Mouse (Mus musculus): ENCODE results near the gene Ccdc73. TPM values are rescaled to one million over a fixed set of nuclear protein-coding genes. Genes with fewer than 3 reads are reported as not detected.

The Ccdc73 gene
- polyA plus RNA-seq, 1 experiment from 2014 or later: 5.9 TPM

DNA sequence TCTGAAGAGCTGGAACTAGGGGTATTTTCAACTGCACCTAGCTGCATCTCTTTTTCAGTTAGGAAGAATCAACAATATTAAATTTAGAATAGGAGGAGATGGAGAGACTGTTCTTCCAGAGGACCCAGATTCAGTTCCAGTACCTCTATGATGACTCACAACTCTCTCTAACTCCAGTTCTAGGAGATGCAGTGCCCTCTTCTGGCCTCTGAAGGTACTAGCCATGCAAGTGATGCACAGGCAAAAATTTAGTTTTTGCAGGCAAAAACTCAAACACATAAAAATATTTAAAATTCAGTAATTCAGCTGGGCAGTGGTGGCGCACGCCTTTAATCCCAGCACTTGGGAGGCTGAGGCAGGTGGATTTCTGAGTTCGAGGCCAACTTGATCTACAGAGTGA, 48.1 kb downstream of the Ccdc73 start:
- Histone ChIP-seq H3K36me3 (ENCODE audit: control insufficient read depth, insufficient read depth, low read length) (no peaks in the 10 kb centered on the region), H3K4me3 (ENCODE audit: low read length) (no peak overlapping the region), H3K4me1 (ENCODE audit: control insufficient read depth, insufficient read depth, low read depth, low read length) (no peaks in the 10 kb centered on the region), H3K9ac (ENCODE audit: low read depth, low read length) (no peak overlapping the region), H3K27ac (ENCODE audit: low read depth, low read length) (no peak overlapping the region), H3K9me3 (ENCODE audit: control insufficient read depth, low read length) (no peaks in the 10 kb centered on the region), H3K4me2 (ENCODE audit: low read length) (no peak overlapping the region), H3K27me3 (replicated peaks; ENCODE audit: control insufficient read depth, insufficient read depth, low read length) (no peaks in the 10 kb centered on the region)
- 80% methylated on average over 3 of the region's 3 CpGs for WGBS
- ATAC-seq: no peak

GRCm38 (mm10) chr2:104964492-104964891, 96.9 kb downstream of the Ccdc73 start:
- Histone ChIP-seq H3K4me3 (ENCODE audit: low read length) (no peak overlapping the region), H3K9me3 (ENCODE audit: control insufficient read depth, low read length) (no peaks in the 10 kb centered on the region), H3K9ac (ENCODE audit: low read depth, low read length) (no peak overlapping the region), H3K4me1 (ENCODE audit: control insufficient read depth, insufficient read depth, low read depth, low read length) (no peaks in the 10 kb centered on the region), H3K36me3 (ENCODE audit: control insufficient read depth, insufficient read depth, low read length) (no peaks in the 10 kb centered on the region), H3K27ac (ENCODE audit: low read depth, low read length) (no peak overlapping the region), H3K27me3 (replicated peaks; ENCODE audit: control insufficient read depth, insufficient read depth, low read length) (no peaks in the 10 kb centered on the region), H3K4me2 (ENCODE audit: low read length) (no peak overlapping the region)
- ATAC-seq: no peak
- 51% methylated on average over 1 of the region's 1 CpGs for WGBS

GRCm38 (mm10) chr2:104981712-104982111, 114.1 kb downstream of the Ccdc73 start:
- no peaks in the 10 kb centered on the region for H3K27me3 ChIP-seq (replicated peaks; ENCODE audit: control insufficient read depth, insufficient read depth, low read length)
- H3K9ac ChIP-seq (ENCODE audit: low read depth, low read length): no peak overlapping the region
- no peak overlapping the region for H3K27ac ChIP-seq (ENCODE audit: low read depth, low read length)
- H3K4me1 ChIP-seq (ENCODE audit: control insufficient read depth, insufficient read depth, low read depth, low read length): no peaks in the 10 kb centered on the region
- no peaks in the 10 kb centered on the region for H3K9me3 ChIP-seq (ENCODE audit: control insufficient read depth, low read length)
- no peak overlapping the region for H3K4me3 ChIP-seq (ENCODE audit: low read length)
- no peak overlapping the region for H3K4me2 ChIP-seq (ENCODE audit: low read length)
- H3K36me3 ChIP-seq (ENCODE audit: control insufficient read depth, insufficient read depth, low read length): no peaks in the 10 kb centered on the region
- WGBS: 20% methylated on average over 2 of the region's 2 CpGs
- no peak for ATAC-seq

- no peak overlapping the region for H3K4me2 ChIP-seq (ENCODE audit: low read length)
These were observed 118.2 kb downstream of the Ccdc73 start for GRCm38 (mm10) chr2:104985796-104986195.

GRCm38 (mm10) chr2:104988974-104989373, 121.4 kb downstream of the Ccdc73 start:
- Histone ChIP-seq H3K4me3 (ENCODE audit: low read length) (no peak overlapping the region), H3K27me3 (replicated peaks; ENCODE audit: control insufficient read depth, insufficient read depth, low read length) (no peaks in the 10 kb centered on the region), H3K36me3 (ENCODE audit: control insufficient read depth, insufficient read depth, low read length) (no peaks in the 10 kb centered on the region), H3K9ac (ENCODE audit: low read depth, low read length) (no peak overlapping the region), H3K4me2 (ENCODE audit: low read length) (no peak overlapping the region), H3K9me3 (ENCODE audit: control insufficient read depth, low read length) (no peaks in the 10 kb centered on the region), H3K4me1 (ENCODE audit: control insufficient read depth, insufficient read depth, low read depth, low read length) (no peaks in the 10 kb centered on the region), H3K27ac (ENCODE audit: low read depth, low read length) (no peak overlapping the region)
- no peak for ATAC-seq
- WGBS: 85% methylated on average over 1 of the region's 1 CpGs

More at GRCm38 (mm10) chr2:104985796-104986195, 118.2 kb downstream of the Ccdc73 start:
- Histone ChIP-seq H3K36me3 (ENCODE audit: control insufficient read depth, insufficient read depth, low read length) (no peaks in the 10 kb centered on the region), H3K9me3 (ENCODE audit: control insufficient read depth, low read length) (no peaks in the 10 kb centered on the region), H3K9ac (ENCODE audit: low read depth, low read length) (no peak overlapping the region), H3K4me3 (ENCODE audit: low read length) (no peak overlapping the region), H3K4me1 (ENCODE audit: control insufficient read depth, insufficient read depth, low read depth, low read length) (no peaks in the 10 kb centered on the region), H3K27me3 (replicated peaks; ENCODE audit: control insufficient read depth, insufficient read depth, low read length) (no peaks in the 10 kb centered on the region), H3K27ac (ENCODE audit: low read depth, low read length) (no peak overlapping the region)
- WGBS: 63% methylated on average over 3 of the region's 3 CpGs
- ATAC-seq: no peak

GRCm38 (mm10) chr2:104994436-104994835, 126.8 kb downstream of the Ccdc73 start:
- H3K27me3 ChIP-seq (replicated peaks; ENCODE audit: control insufficient read depth, insufficient read depth, low read length): no peaks in the 10 kb centered on the region

GRCm38 (mm10) chr2:104996201-104996600, 128.6 kb downstream of the Ccdc73 start:
- Histone ChIP-seq H3K4me2 (ENCODE audit: low read length) (no peak overlapping the region), H3K4me3 (ENCODE audit: low read length) (no peak overlapping the region), H3K27me3 (replicated peaks; ENCODE audit: control insufficient read depth, insufficient read depth, low read length) (no peaks in the 10 kb centered on the region), H3K4me1 (ENCODE audit: control insufficient read depth, insufficient read depth, low read depth, low read length) (no peaks in the 10 kb centered on the region), H3K36me3 (ENCODE audit: control insufficient read depth, insufficient read depth, low read length) (peaks cover 6% of the 10 kb centered on the region), H3K9ac (ENCODE audit: low read depth, low read length) (no peak overlapping the region), H3K9me3 (ENCODE audit: control insufficient read depth, low read length) (no peaks in the 10 kb centered on the region), H3K27ac (ENCODE audit: low read depth, low read length) (no peak overlapping the region)
- WGBS: 94% methylated on average over 3 of the region's 3 CpGs
- ATAC-seq: no peak

More at GRCm38 (mm10) chr2:104994436-104994835, 126.8 kb downstream of the Ccdc73 start:
- Histone ChIP-seq H3K36me3 (ENCODE audit: control insufficient read depth, insufficient read depth, low read length) (peaks cover 6% of the 10 kb centered on the region), H3K4me1 (ENCODE audit: control insufficient read depth, insufficient read depth, low read depth, low read length) (no peaks in the 10 kb centered on the region), H3K9ac (ENCODE audit: low read depth, low read length) (no peak overlapping the region), H3K4me2 (ENCODE audit: low read length) (no peak overlapping the region), H3K27ac (ENCODE audit: low read depth, low read length) (no peak overlapping the region), H3K4me3 (ENCODE audit: low read length) (no peak overlapping the region), H3K9me3 (ENCODE audit: control insufficient read depth, low read length) (no peaks in the 10 kb centered on the region)
- ATAC-seq: peak; percentile 20; the same call in 1 of the 2 replicates
- 64% methylated on average over 2 of the region's 2 CpGs for WGBS

- no peaks in the 10 kb centered on the region for H3K27me3 ChIP-seq (replicated peaks; ENCODE audit: control insufficient read depth, insufficient read depth, low read length)
- H3K4me2 ChIP-seq (ENCODE audit: low read length): no peak overlapping the region
- no peaks in the 10 kb centered on the region for H3K4me1 ChIP-seq (ENCODE audit: control insufficient read depth, insufficient read depth, low read depth, low read length)
- H3K9me3 ChIP-seq (ENCODE audit: control insufficient read depth, low read length): no peaks in the 10 kb centered on the region
- no peak overlapping the region for H3K9ac ChIP-seq (ENCODE audit: low read depth, low read length)
- no peak overlapping the region for H3K4me3 ChIP-seq (ENCODE audit: low read length)
- ATAC-seq: no peak
- H3K27ac ChIP-seq (ENCODE audit: low read depth, low read length): no peak overlapping the region
- peaks cover 46% of the 10 kb centered on the region for H3K36me3 ChIP-seq (ENCODE audit: control insufficient read depth, insufficient read depth, low read length)
These were observed 139.6 kb downstream of the Ccdc73 start for GRCm38 (mm10) chr2:105007236-105007635.

DNA sequence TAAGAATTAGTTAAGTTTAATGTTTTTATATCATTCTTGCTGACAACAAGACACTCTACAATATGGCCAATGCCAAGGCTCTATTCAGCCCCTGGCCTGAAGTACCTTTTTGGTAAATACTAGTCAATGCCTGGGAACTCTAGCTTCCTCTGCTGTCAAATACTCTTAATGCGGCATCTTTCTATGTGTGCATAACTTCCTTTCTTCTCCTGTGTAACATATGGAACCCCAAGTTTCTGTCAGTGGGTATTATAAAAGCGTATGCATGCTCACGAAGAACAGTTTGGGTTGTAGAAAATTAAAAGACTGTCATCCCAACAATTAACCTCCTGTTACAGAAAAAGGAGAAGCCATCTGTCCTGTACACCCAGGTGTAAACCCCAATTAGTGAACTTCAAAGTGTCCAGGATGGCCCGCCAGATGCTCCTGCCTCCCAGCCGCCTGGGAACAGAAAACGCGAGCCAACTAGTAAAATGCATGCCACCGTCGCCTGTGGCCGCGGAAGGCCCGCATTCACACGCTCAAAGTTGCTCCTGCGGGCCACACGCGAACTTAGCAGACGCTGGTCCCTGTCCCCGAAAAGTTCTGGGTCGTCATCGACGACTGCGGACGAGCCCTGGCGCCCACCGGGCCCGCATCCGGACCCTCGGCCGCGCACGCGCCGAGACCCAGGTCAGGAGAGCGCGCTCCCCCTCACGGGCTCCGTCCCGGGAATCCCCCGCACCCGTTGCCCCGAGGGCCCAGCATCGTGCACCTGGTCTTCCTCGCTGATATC, 148.8 kb downstream of the Ccdc73 start:
- H3K4me2 ChIP-seq (ENCODE audit: low read length): peak overlapping the region; percentile 57
- peak; percentile 94 for ATAC-seq
- H3K36me3 ChIP-seq (ENCODE audit: control insufficient read depth, insufficient read depth, low read length): peaks cover 3% of the 10 kb centered on the region; the same call in 1 of the 2 replicates
- H3K4me3 ChIP-seq (ENCODE audit: low read length): peak overlapping the region; percentile 75
- H3K27ac ChIP-seq (ENCODE audit: low read depth, low read length): peak overlapping the region; percentile 80
- peak overlapping the region; percentile 83 for H3K9ac ChIP-seq (ENCODE audit: low read depth, low read length)
- no peaks in the 10 kb centered on the region for H3K27me3 ChIP-seq (replicated peaks; ENCODE audit: control insufficient read depth, insufficient read depth, low read length)
- peaks cover 15% of the 10 kb centered on the region for H3K4me1 ChIP-seq (ENCODE audit: control insufficient read depth, insufficient read depth, low read depth, low read length)
- under 1% methylated on average over 43 of the region's 43 CpGs for WGBS
- H3K9me3 ChIP-seq (ENCODE audit: control insufficient read depth, low read length): no peaks in the 10 kb centered on the region
